Mouse (Mus musculus) lung, embryonic 14.5 days (tissue): ENCODE data around the gene Dlg4. TPM values are rescaled to one million over a fixed set of nuclear protein-coding genes. Genes with fewer than 3 reads are reported as not detected.

ENCODE experiments used
- ATAC-seq: fragments of 200-750 bp; cut with Nextera tagmentation; 2 replicates; pipeline ENCODE4 v1.8.0; 2017; ENCODE audit warnings: mild to moderate bottlenecking, moderate TSS enrichment, moderate library complexity; ENCODE audit not compliant: insufficient read depth
- DNase-seq: peaks from one replicate; pipeline ENCODE4 v3.0.0-alpha.2; 2015
- H3K27ac ChIP-seq: fragments of 300-500 bp; sonication (generic); 2 replicates; pipeline ENCODE4 v1.5.1; 2014; ENCODE audit warnings: low read depth, mild to moderate bottlenecking, moderate library complexity
- H3K27me3 ChIP-seq: fragments of 300-500 bp; sonication (generic); 2 replicates; pipeline ENCODE4 v1.6.1; 2014; ENCODE audit warnings: low read length, control low read depth; ENCODE audit not compliant: insufficient read depth
- H3K36me3 ChIP-seq: fragments of 300-500 bp; sonication (generic); 2 replicates; pipeline ENCODE4 v1.6.1; 2014; ENCODE audit warnings: control low read depth; ENCODE audit not compliant: insufficient read depth
- H3K4me1 ChIP-seq: fragments of 300-500 bp; sonication (generic); 2 replicates; pipeline ENCODE4 v1.6.1; 2014; ENCODE audit warnings: antibody characterized with exemption, control low read depth; ENCODE audit not compliant: insufficient read depth
- H3K4me2 ChIP-seq: fragments of 300-500 bp; sonication (generic); 2 replicates; pipeline ENCODE4 v1.6.1; 2014; ENCODE audit warnings: mild to moderate bottlenecking
- H3K4me3 ChIP-seq: fragments of 300-500 bp; sonication (generic); 2 replicates; pipeline ENCODE4 v1.5.1; 2014; ENCODE audit warnings: low read depth, low read length
- H3K9ac ChIP-seq: fragments of 300-500 bp; sonication (generic); 2 replicates; pipeline ENCODE4 v1.6.1; 2014
- H3K9me3 ChIP-seq: fragments of 300-500 bp; sonication (generic); 2 replicates; pipeline ENCODE4 v1.6.1; 2016; ENCODE audit warnings: low read depth, low read length, control low read depth
- CTCF ChIP-seq: IDR thresholded peaks from 2 replicates; pipeline ENCODE4 v1.5.1; 2016; ENCODE audit warnings: antibody characterized with exemption, low read depth
- WGBS: fragments of 180-500 bp; shearing (Covaris S2); extraction: QIAGEN DNeasy Blood & Tissue Kit; methylation state at CpG from one replicate; pipeline ENCODE4 v1.1.7; 2014; 5-methylcytosine and 5-hydroxymethylcytosine counted together
- microRNA counts: library from miRNA; unstranded; fragments of <30 nt; microRNA quantifications from one replicate; lab custom pipeline; 2016
- microRNA-seq: library from miRNA; unstranded; fragments of <30 nt; microRNA quantifications from one replicate; pipeline ENCODE4, GENCODE M21; 2016; ENCODE audit warnings: borderline number of aligned reads
- polyA plus RNA-seq: library from polyadenylated mRNA; unstranded; fragments of >200 nt; fragmentation: Nextera tagmentation; extraction: Ambion mirVana; gene quantifications from 2 replicates; pipeline ENCODE4 v1.2.1, GENCODE M21; 2014

The Dlg4 gene
- polyA plus RNA-seq, 1 experiment from 2014 or later, result 7.4 TPM

GRCm38 (mm10) chr11:70077441-70077840 lies 60.7 kb downstream of the Dlg4 start:
- H3K4me1 ChIP-seq, result no peaks in the 10 kb centered on the region
- 32% methylated on average over 2 of the region's 3 CpGs for WGBS
- ATAC-seq (no peak), DNase-seq (peak; percentile 40)
- no peak overlapping the region for H3K4me3 ChIP-seq
- no peaks in the 10 kb centered on the region for H3K9me3 ChIP-seq
- TF ChIP-seq CTCF, result no peak
- H3K9ac ChIP-seq, result no peak overlapping the region
- no peaks in the 10 kb centered on the region for H3K36me3 ChIP-seq
- H3K4me2 ChIP-seq, result no peak overlapping the region
- H3K27me3 ChIP-seq, result no peaks in the 10 kb centered on the region
- no peak overlapping the region for H3K27ac ChIP-seq

DNA sequence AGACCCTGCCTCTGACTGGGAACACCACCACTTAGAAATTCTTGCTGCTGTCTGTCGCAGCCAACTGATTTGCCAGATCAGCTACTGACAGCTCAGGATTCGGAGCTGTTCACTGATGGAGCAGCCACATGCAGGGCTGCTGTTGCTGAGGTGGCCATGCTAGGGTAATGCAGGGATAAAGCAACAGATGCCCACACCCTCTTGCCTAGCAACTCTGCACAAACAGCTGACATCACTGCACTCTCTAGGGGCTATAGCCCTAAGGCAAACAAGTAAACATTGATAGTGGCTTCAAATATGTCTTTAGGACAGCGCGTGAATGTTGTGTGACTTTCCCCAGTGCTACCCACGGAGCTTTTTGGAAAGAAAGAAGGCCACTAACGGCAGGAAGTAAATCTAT lies 62.4 kb downstream of the Dlg4 start:
- no peaks in the 10 kb centered on the region for H3K36me3 ChIP-seq
- no peaks in the 10 kb centered on the region for H3K27me3 ChIP-seq
- no peak overlapping the region for H3K4me2 ChIP-seq
- no peaks in the 10 kb centered on the region for H3K9me3 ChIP-seq
- ATAC-seq (no peak), DNase-seq (no peak)
- no peak overlapping the region for H3K9ac ChIP-seq
- no peak overlapping the region for H3K27ac ChIP-seq
- H3K4me1 ChIP-seq, result no peaks in the 10 kb centered on the region
- 46% methylated on average over 6 of the region's 6 CpGs for WGBS
- TF ChIP-seq CTCF, result no peak
- H3K4me3 ChIP-seq, result no peak overlapping the region

GRCm38 (mm10) chr11:70079928-70080327 lies 63.2 kb downstream of the Dlg4 start:
- no peak for ATAC-seq
- no peaks in the 10 kb centered on the region for H3K4me1 ChIP-seq
- 72% methylated on average over 7 of the region's 7 CpGs for WGBS
- H3K4me2 ChIP-seq, result no peak overlapping the region
- H3K36me3 ChIP-seq, result no peaks in the 10 kb centered on the region
- no peak overlapping the region for H3K27ac ChIP-seq
- H3K9ac ChIP-seq, result no peak overlapping the region
- DNase-seq, result peak; percentile 34
- no peaks in the 10 kb centered on the region for H3K9me3 ChIP-seq
- TF ChIP-seq CTCF, result no peak
- H3K4me3 ChIP-seq, result no peak overlapping the region
- H3K27me3 ChIP-seq, result no peaks in the 10 kb centered on the region

DNA sequence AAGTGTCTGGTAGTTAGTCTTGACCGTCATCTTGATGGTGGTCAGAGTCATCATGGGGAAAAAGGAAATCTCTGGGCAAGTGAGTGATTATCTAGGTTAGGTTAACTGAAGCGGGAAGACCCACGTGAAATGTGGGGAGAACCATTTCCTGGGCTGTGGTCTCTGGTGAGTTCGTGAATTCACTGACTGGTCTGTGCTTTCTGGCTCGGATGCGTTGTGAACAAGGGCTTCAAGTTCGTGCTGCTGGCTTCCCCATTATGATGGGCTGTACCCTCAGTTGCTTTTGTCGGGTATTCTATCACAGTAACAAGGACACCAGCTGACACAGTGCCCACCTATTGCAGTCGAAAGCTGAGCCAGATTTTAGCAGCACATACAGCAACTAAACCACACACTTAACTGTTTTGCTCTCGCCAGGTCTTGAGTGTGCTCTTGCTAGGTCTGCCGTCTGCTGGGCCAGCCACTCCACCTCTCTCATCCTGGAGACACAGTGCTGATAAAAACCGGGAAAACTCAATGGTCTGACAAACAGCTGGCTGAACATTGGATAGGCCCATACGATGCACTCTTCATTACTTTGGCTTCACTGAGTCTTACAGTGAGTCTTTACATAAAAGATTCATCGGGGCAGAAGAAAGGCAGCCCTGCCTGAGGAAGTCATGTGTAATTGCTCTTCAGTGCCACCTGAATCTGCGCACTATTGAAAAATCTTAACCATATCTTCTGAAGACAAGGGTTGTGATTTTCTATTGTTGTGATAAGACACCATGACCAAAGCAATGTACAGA lies 64.3 kb downstream of the Dlg4 start:
- WGBS, result 78% methylated on average over 15 of the region's 15 CpGs
- Histone ChIP-seq H3K4me3 (no peak overlapping the region), H3K4me1 (no peaks in the 10 kb centered on the region), H3K4me2 (no peak overlapping the region), H3K9ac (no peak overlapping the region), H3K9me3 (no peaks in the 10 kb centered on the region), H3K27me3 (no peaks in the 10 kb centered on the region), H3K36me3 (no peaks in the 10 kb centered on the region), H3K27ac (no peak overlapping the region)
- DNase-seq (no peak), ATAC-seq (no peak)
- TF ChIP-seq CTCF, result no peak

- Histone ChIP-seq H3K9ac (no peak overlapping the region), H3K27ac (no peak overlapping the region), H3K27me3 (no peaks in the 10 kb centered on the region), H3K9me3 (no peaks in the 10 kb centered on the region), H3K4me3 (no peak overlapping the region), H3K4me1 (no peaks in the 10 kb centered on the region), H3K4me2 (no peak overlapping the region), H3K36me3 (no peaks in the 10 kb centered on the region)
- DNase-seq (no peak), ATAC-seq (no peak)
- 78% methylated on average over 8 of the region's 8 CpGs for WGBS
- TF ChIP-seq CTCF, result no peak
Observed at GRCm38 (mm10) chr11:70084563-70084962, 67.8 kb downstream of the Dlg4 start.

DNA sequence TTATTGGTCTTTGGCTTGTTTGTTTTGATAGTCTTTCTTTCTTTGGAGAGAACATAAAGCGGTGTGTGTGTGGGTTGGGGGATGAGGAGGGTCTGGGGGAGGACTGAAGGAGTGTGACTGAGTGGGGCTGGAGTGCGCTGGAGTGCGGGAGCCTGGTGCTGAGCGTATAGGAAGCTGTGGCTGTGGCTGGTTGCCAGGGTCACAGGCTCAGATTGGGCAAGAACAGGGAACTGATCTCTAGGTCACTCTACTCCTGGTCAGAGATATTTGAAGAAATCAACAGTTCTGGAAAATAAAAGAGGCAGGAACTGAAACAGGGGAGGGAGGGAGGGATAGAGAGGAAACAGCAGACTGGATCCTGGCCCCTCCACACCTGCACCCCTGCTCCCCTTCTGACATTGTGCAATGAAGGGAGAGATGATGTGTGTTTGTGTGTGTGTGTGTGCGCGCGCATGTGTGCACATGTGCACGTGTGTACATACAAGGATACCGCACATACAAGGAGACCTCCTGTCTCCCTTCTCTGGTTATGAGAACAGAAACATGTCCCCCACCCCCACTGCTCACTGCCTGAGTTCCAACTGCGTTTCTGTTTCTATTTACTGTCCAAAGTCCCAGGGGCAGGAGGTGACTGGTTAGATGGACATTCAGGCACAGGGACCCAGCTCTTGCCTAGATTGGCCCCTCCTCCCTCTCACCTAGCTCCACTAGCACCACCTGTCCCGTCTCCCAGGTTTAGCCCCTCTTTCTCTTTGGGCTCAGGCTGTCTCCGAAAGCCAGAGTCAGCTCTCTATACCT lies 75.4 kb downstream of the Dlg4 start, which contains the start of gene Asgr2:
Gene Asgr2, plus strand, starts transcription at position 659 of the 798 bp plus-strand sequence.
- TF ChIP-seq CTCF, result no peak

More for the DNA sequence above, 75.4 kb downstream of the Dlg4 start, which contains the start of gene Asgr2:
- peak; percentile 28 for DNase-seq
- WGBS, result 58% methylated on average over 12 of the region's 12 CpGs
- Histone ChIP-seq H3K27me3 (no peaks in the 10 kb centered on the region), H3K9ac (no peak within 1 kb of the TSS), H3K27ac (no peak within 1 kb of the TSS), H3K36me3 (no peaks in the 10 kb centered on the region), H3K4me2 (no peak within 1 kb of the TSS), H3K4me1 (no peaks in the 10 kb centered on the region), H3K4me3 (no peak within 1 kb of the TSS), H3K9me3 (no peaks in the 10 kb centered on the region)
- no peak for ATAC-seq

MicroRNAs encoded within 50 kb of the gene (microRNA counts, 519-probe panel; counts per million panel counts)
- microRNA mmu-miR-324-3p (lab: Ali Mortazavi, UCI) (30.5 counts per million), microRNA mmu-miR-324-5p (lab: Ali Mortazavi, UCI) (3,001 counts per million, percentile 56 among the panel's probes with 10 or more counts)

Small RNA genes within 50 kb of the gene (microRNA-seq; reads per million reads assigned to microRNA genes)
- gene Gm44349, result not detected
- 3,974 reads per million, percentile 86 among the genes with 10 or more reads in this experiment for gene Mir324

Other genes starting within 250 kb of the Dlg4 start
- 12.1 and 14.6 TPM in 2 replicates for gene Chrnb1, start 221.0 kb upstream of the Dlg4 start, polyA plus RNA-seq
- gene Fgf11, start 215.1 kb upstream of the Dlg4 start, polyA plus RNA-seq, result 1.6 TPM in 2 replicates
- gene Tmem102, start 211.3 kb upstream of the Dlg4 start, polyA plus RNA-seq, result 4.3 and 5.0 TPM in 2 replicates
- gene Gm39566, start 201.6 kb upstream of the Dlg4 start, polyA plus RNA-seq, result not detected in 2 replicates
- not detected in 2 replicates for gene Spem2, start 198.5 kb upstream of the Dlg4 start, polyA plus RNA-seq
- not detected in 2 replicates for gene Spem1, start 194.8 kb upstream of the Dlg4 start, polyA plus RNA-seq
- 6.6 and 7.8 TPM in 2 replicates for gene Nlgn2, start 179.2 kb upstream of the Dlg4 start, polyA plus RNA-seq
- 443 and 457 TPM in 2 replicates for gene Tmem256, start 178.4 kb upstream of the Dlg4 start, polyA plus RNA-seq
- gene Plscr3, start 170.6 kb upstream of the Dlg4 start, polyA plus RNA-seq, result 115 and 118 TPM in 2 replicates
- gene Tnk1, start 158.2 kb upstream of the Dlg4 start, polyA plus RNA-seq, result 5.9 and 6.1 TPM in 2 replicates
- not detected in 2 replicates for gene Tmem95, start 138.9 kb upstream of the Dlg4 start, polyA plus RNA-seq
- gene Kctd11, start 135.5 kb upstream of the Dlg4 start, polyA plus RNA-seq, result 6.2 and 7.5 TPM in 2 replicates
- gene Acap1, start 121.4 kb upstream of the Dlg4 start, polyA plus RNA-seq, result 0.38 and 0.83 TPM in 2 replicates
- gene 2810408A11Rik, start 116.0 kb upstream of the Dlg4 start, polyA plus RNA-seq, result 11.3 and 14.1 TPM in 2 replicates
- gene Neurl4, start 115.9 kb upstream of the Dlg4 start, polyA plus RNA-seq, result 12.5 and 13.1 TPM in 2 replicates
- 67.5 and 78.6 TPM in 2 replicates for gene Gps2, start 103.1 kb upstream of the Dlg4 start, polyA plus RNA-seq
- 1,945 and 2,006 TPM in 2 replicates for gene Eif5a, start 95.0 kb upstream of the Dlg4 start, polyA plus RNA-seq
- 4.7 and 6.1 TPM in 2 replicates for gene Ybx2, start 81.1 kb upstream of the Dlg4 start, polyA plus RNA-seq
- gene Slc2a4, start 68.8 kb upstream of the Dlg4 start, polyA plus RNA-seq, result 14.9 and 19.0 TPM in 2 replicates
- 76.7 and 86.4 TPM in 2 replicates for gene Cldn7, start 52.2 kb upstream of the Dlg4 start, polyA plus RNA-seq
- gene Ctdnep1, start 35.8 kb upstream of the Dlg4 start, polyA plus RNA-seq, result 25.4 and 28.3 TPM in 2 replicates
- 108 and 113 TPM in 2 replicates for gene Elp5, start 34.4 kb upstream of the Dlg4 start, polyA plus RNA-seq
- 444 and 455 TPM in 2 replicates for gene Gabarap, start 25.8 kb upstream of the Dlg4 start, polyA plus RNA-seq
- gene Phf23, start 21.2 kb upstream of the Dlg4 start, polyA plus RNA-seq, result 41.1 and 42.8 TPM in 2 replicates
- 36.2 and 40.8 TPM in 2 replicates for gene Dvl2, start 16.3 kb upstream of the Dlg4 start, polyA plus RNA-seq
- 57.6 and 58.9 TPM in 2 replicates for gene Acadvl, start 1.5 kb upstream of the Dlg4 start, polyA plus RNA-seq
- gene Asgr1, start 37.1 kb downstream of the Dlg4 start, polyA plus RNA-seq, result not detected in 2 replicates
- gene Asgr2, start 75.7 kb downstream of the Dlg4 start, polyA plus RNA-seq, result 0.47 and 0.78 TPM in 2 replicates
- 5.9 and 6.4 TPM in 2 replicates for gene Mgl2, start 113.4 kb downstream of the Dlg4 start, polyA plus RNA-seq
- gene Clec10a, start 139.3 kb downstream of the Dlg4 start, polyA plus RNA-seq, result 0.18 and 1.1 TPM in 2 replicates
- 0.23 and 0.63 TPM in 2 replicates for gene Slc16a11, start 195.8 kb downstream of the Dlg4 start, polyA plus RNA-seq
- 4.4 and 6.2 TPM in 2 replicates for gene Slc16a13, start 204.1 kb downstream of the Dlg4 start, polyA plus RNA-seq
- gene Bcl6b, start 212.9 kb downstream of the Dlg4 start, polyA plus RNA-seq, result 30.3 and 30.9 TPM in 2 replicates
- 180 and 198 TPM in 2 replicates for gene 0610010K14Rik, start 221.0 kb downstream of the Dlg4 start, polyA plus RNA-seq
- gene Gm21988, start 222.9 kb downstream of the Dlg4 start, polyA plus RNA-seq, result 9.3 and 10.8 TPM in 2 replicates
- gene Rnasek, start 222.9 kb downstream of the Dlg4 start, polyA plus RNA-seq, result 135 and 140 TPM in 2 replicates
- gene Alox12, start 238.4 kb downstream of the Dlg4 start, polyA plus RNA-seq, result 6.6 and 6.9 TPM in 2 replicates